Mouse (Mus musculus) T-helper 2 cell (primary cell): ENCODE measurements around the gene Stx8.

Experiments used
- in situ Hi-C: fragments of 300-600 bp; cut with MboI, MseI; formaldehyde crosslinking; loops from one replicate; pipeline ENCODE4 v1.15.1; 2025; ENCODE audit warnings: high pct_unique_total_duplicates

The Stx8 gene

GRCm38 (mm10) chr11:68198696-68199095 is 232.7 kb downstream of the Stx8 start:
- in situ Hi-C loops: no loop called here

- in situ Hi-C loops: no loop called here
Measured at GRCm38 (mm10) chr11:68199103-68199502, 233.1 kb downstream of the Stx8 start.

- in situ Hi-C loops: no loop called here
Measured at GRCm38 (mm10) chr11:68199801-68200423, 233.9 kb downstream of the Stx8 start.

GRCm38 (mm10) chr11:68200500-68200899 is 234.5 kb downstream of the Stx8 start:
- in situ Hi-C loops: no loop called here

- in situ Hi-C loops: no loop called here
Measured at GRCm38 (mm10) chr11:68201063-68201462, 235.1 kb downstream of the Stx8 start.

- in situ Hi-C loops: no loop called here
Measured at GRCm38 (mm10) chr11:68201811-68202459, 235.9 kb downstream of the Stx8 start.

GRCm38 (mm10) chr11:68202561-68202960 is 236.6 kb downstream of the Stx8 start:
- in situ Hi-C loops: no loop called here

GRCm38 (mm10) chr11:68203658-68204315 is 237.8 kb downstream of the Stx8 start:
- in situ Hi-C loops: no loop called here

GRCm38 (mm10) chr11:68204407-68204806 is 238.4 kb downstream of the Stx8 start:
- in situ Hi-C loops: no loop called here

GRCm38 (mm10) chr11:68205572-68206229 is 239.7 kb downstream of the Stx8 start:
- in situ Hi-C loops: no loop called here

- in situ Hi-C loops: no loop called here
Measured at GRCm38 (mm10) chr11:68208023-68208422, 242.0 kb downstream of the Stx8 start.

GRCm38 (mm10) chr11:68208582-68208981 is 242.6 kb downstream of the Stx8 start:
- in situ Hi-C loops: no loop called here

- in situ Hi-C loops: no loop called here
Measured at GRCm38 (mm10) chr11:68209506-68209905, 243.5 kb downstream of the Stx8 start.

GRCm38 (mm10) chr11:68210714-68211113 is 244.7 kb downstream of the Stx8 start:
- in situ Hi-C loops: no loop called here

GRCm38 (mm10) chr11:68211924-68212578 is 246.1 kb downstream of the Stx8 start:
- in situ Hi-C loops: no loop called here

GRCm38 (mm10) chr11:68213896-68214295 is 247.9 kb downstream of the Stx8 start:
- in situ Hi-C loops: no loop called here

- in situ Hi-C loops: no loop called here
Measured at GRCm38 (mm10) chr11:68214496-68215205, 248.7 kb downstream of the Stx8 start.

GRCm38 (mm10) chr11:68215206-68215912 is 249.4 kb downstream of the Stx8 start:
- in situ Hi-C loops: no loop called here

GRCm38 (mm10) chr11:68216041-68216440 is 250.0 kb downstream of the Stx8 start:
- in situ Hi-C loops: no loop called here

- in situ Hi-C loops: no loop called here
Measured at GRCm38 (mm10) chr11:68220733-68221132, 254.7 kb downstream of the Stx8 start.

GRCm38 (mm10) chr11:68222209-68222608 is 256.2 kb downstream of the Stx8 start:
- in situ Hi-C loops: no loop called here
